Mouse (Mus musculus) ovary, postnatal 10 days (tissue): ENCODE data around the gene Kcnj6.
"Not testable (repeated sequence)": the region's sequence is repeated elsewhere in the genome, so short reads cannot be mapped to it uniquely, and the experiment has no call there.

Experiments
- DNase-seq: peaks from one replicate; pipeline ENCODE4 v3.0.0; 2022; ENCODE audit warnings: low spot score

The Kcnj6 gene

GRCm38 (mm10) chr16:94850393-94850792, 147.1 kb downstream of the Kcnj6 start:
- no peak for DNase-seq

- DNase-seq, result no peak
These were observed 151.5 kb downstream of the Kcnj6 start for GRCm38 (mm10) chr16:94845996-94846395.

- DNase-seq, result no peak
These were observed 152.7 kb downstream of the Kcnj6 start for GRCm38 (mm10) chr16:94844769-94845168.

GRCm38 (mm10) chr16:94839398-94839797, 158.1 kb downstream of the Kcnj6 start:
- DNase-seq, result no peak

GRCm38 (mm10) chr16:94837881-94838280, 159.6 kb downstream of the Kcnj6 start:
- DNase-seq, result no peak

GRCm38 (mm10) chr16:94834502-94834901, 163.0 kb downstream of the Kcnj6 start:
- no peak for DNase-seq

- no peak for DNase-seq
These were observed 169.3 kb downstream of the Kcnj6 start for GRCm38 (mm10) chr16:94828166-94828565.

GRCm38 (mm10) chr16:94827092-94827585, 170.4 kb downstream of the Kcnj6 start:
- DNase-seq, result no peak

GRCm38 (mm10) chr16:94825274-94825673, 172.2 kb downstream of the Kcnj6 start:
- no peak for DNase-seq

- no peak for DNase-seq
These were observed 174.9 kb downstream of the Kcnj6 start for GRCm38 (mm10) chr16:94822611-94823010.

- no peak for DNase-seq
These were observed 175.9 kb downstream of the Kcnj6 start for GRCm38 (mm10) chr16:94821610-94822009.

- no peak for DNase-seq
These were observed 181.1 kb downstream of the Kcnj6 start for GRCm38 (mm10) chr16:94816391-94816790.

GRCm38 (mm10) chr16:94815891-94816290, 181.6 kb downstream of the Kcnj6 start:
- DNase-seq, result no peak

- DNase-seq, result not testable (repeated sequence)
These were observed 188.2 kb downstream of the Kcnj6 start for GRCm38 (mm10) chr16:94809286-94809685.

- DNase-seq, result no peak
These were observed 199.3 kb downstream of the Kcnj6 start for GRCm38 (mm10) chr16:94798241-94798640.

GRCm38 (mm10) chr16:94797366-94797765, 200.1 kb downstream of the Kcnj6 start:
- no peak for DNase-seq

- DNase-seq, result no peak
These were observed 204.5 kb downstream of the Kcnj6 start for GRCm38 (mm10) chr16:94793041-94793440.

GRCm38 (mm10) chr16:94789958-94790357, 207.5 kb downstream of the Kcnj6 start:
- no peak for DNase-seq

- no peak for DNase-seq
These were observed 208.8 kb downstream of the Kcnj6 start for GRCm38 (mm10) chr16:94788716-94789115.

- peak; percentile 13 for DNase-seq
These were observed 209.3 kb downstream of the Kcnj6 start for GRCm38 (mm10) chr16:94788165-94788564.

GRCm38 (mm10) chr16:94785873-94786272, 211.6 kb downstream of the Kcnj6 start:
- no peak for DNase-seq

GRCm38 (mm10) chr16:94783696-94784095, 213.8 kb downstream of the Kcnj6 start:
- no peak for DNase-seq

- no peak for DNase-seq
These were observed 215.2 kb downstream of the Kcnj6 start for GRCm38 (mm10) chr16:94782110-94782946.

GRCm38 (mm10) chr16:94773928-94774327, 223.6 kb downstream of the Kcnj6 start:
- DNase-seq, result no peak
